Mouse (Mus musculus) layer of hippocampus, adult 8-10 months (tissue): ENCODE measurements around the gene Ankk1. TPM values are rescaled to one million over a fixed set of nuclear protein-coding genes. Genes with fewer than 3 reads are reported as not detected.

Experiments used
- DNase-seq, 2 experiments: peaks; one replicate each; pipeline ENCODE4 v3.0.0; 2022; ENCODE audit warnings: low spot score in 2 of 2
- total RNA-seq, 4 experiments: library from RNA; stranded (reverse); gene quantifications; 2 replicates each; pipeline ENCODE4 v1.2.4; 2022

Gene Ankk1
- total RNA-seq = not detected

GRCm38 (mm10) chr9:49426921-49427320 is at the start of gene Ankk1:
Gene Ankk1, minus strand, starts transcription at chr9:49427021.
- DNase-seq = no peak

DNA sequence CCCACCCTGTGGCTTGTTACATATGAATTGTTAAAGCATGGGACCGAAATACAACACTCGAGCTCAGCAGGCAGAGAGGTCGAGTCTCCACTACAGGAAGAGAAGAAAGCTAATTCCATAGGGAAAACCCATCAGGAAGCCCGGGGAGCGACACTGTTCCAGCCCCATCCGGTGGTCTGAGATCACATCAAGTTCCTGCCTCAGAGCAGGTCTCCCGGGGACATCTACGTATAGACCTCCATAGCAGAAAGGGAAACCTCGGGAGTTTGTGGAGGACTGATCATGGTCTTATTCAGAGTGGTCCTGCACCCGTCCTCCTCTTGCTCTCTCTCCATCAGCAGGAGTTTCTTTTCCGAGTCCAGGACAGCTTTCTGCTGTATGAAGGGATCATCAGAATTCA is 45.3 kb upstream of the Ankk1 start:
- no peak for DNase-seq

GRCm38 (mm10) chr9:49470946-49471345 is 44.1 kb upstream of the Ankk1 start:
- DNase-seq = peak in 1 of 2 experiments; percentile 23

- DNase-seq = no peak
Observed at GRCm38 (mm10) chr9:49470006-49470405, 43.2 kb upstream of the Ankk1 start.

- DNase-seq = no peak
Observed at GRCm38 (mm10) chr9:49456136-49456535, 29.3 kb upstream of the Ankk1 start.

DNA sequence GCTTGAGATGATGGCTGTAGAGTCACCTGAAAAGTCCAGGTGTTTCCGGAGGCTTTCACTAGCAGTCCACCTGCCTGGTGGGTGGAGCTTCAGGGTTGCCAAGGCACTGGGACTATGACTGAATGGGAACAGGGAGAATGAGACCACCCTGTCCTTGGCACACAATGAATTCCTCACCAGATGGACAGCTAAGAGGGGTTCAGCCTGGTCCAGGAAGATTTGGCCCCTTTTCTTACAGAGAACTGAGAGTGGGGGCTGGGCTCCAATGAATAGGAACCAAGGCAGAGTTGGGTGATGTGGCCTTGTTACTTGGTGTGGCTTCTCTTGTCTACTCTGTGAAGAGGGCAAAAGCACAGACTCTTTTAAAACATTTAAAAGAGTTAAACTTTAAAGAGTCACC is 25.6 kb upstream of the Ankk1 start:
- DNase-seq = no peak

DNA sequence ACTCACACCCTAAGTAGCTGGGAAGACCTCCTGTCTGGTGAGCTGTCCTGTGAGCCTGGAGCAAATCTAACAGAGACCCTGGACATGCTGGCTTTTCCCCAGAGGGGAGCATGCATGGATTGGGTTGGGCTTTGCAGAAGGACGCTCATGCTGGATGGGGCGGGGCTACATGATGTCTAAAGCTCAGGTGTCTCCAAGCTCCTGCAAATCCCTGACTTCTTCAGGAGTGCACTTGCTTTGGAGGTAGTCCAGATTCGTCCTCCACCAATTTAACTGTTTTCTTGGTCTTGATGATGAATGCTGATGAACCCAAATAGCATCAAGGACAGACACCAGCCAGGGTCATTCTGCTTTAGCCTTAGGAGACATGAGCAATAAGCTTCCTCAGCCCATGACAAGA is 23.7 kb upstream of the Ankk1 start:
- DNase-seq = no peak

DNA sequence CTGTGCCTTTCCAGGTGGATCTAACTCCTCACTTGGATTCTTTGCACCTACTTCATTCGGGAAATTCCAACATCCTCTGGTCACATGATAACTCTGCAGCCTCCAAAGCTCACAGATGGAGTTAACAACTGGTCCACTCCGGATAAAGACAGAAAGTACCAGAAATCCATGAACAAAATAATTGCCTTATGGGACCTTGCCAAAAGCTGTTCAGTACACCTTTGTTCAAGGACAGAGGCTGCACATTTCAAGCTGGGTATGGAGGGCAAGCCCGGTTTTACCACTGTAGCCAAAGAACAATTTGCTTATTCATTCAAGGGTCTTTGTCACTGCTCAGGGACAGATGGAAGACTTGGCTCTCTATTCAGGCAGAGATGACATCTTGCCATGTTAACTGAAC is 15.8 kb upstream of the Ankk1 start:
- peak; percentile 7 for DNase-seq

DNA sequence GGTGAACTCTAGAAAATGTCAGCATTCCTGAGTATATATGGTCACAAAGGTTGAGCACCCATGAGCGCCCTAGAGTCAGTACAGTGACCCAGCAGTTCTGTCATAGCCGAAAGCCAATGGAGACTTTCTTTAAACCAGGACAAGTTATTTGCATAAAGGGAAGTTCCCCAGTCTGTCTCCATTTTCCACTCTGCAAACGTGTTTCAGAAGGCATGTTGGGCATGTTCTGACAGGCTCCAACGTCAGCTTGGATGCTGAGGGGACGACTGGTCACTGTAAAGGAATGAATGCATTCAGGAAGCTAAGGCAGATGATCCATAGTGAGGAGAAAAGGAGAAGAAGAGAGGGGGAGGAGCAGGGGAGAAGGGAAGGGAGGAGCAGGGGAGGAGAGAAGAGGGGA is 657 bp upstream of the Ankk1 start:
- DNase-seq = no peak

DNA sequence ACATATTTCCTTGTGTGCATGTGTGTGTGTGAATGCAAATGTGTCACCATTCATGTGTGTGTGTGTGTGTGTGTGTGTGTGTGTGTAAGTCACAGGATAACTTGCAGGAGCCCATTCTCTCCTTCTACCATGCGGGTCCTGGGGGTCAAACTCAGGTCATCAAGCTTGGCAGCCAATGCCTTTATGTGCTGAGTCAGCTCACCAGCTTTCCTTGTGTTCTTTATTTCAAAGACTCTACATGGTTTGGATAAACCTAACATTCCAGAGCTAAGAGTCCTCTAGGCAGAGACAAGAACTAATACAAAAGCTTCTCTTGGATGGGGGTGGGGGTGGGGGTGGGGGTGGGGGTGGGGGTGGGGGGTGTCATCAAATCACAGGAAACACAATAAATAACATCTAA is 1.2 kb downstream of the Ankk1 start:
- DNase-seq = no peak

DNA sequence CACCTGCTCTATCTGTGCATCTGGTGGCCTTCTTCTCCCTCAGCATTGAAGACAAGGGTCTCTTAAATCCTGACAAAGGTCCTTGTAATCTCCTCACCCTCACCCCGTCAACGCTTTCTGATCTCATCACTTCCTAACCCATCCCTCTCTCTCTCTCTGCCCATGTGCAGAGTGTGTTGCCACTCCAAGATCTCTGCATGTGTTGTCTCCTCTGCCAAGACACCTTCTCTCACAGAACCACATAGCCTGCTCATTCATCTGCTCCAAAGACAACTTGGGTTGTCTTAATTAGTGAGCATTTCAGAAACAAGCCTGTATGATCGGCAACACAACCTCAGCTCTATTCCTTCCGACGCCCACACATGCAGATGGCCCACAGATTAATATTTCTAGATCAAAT is 3.0 kb downstream of the Ankk1 start:
- no peak for DNase-seq

GRCm38 (mm10) chr9:49410621-49411020 is 16.2 kb downstream of the Ankk1 start:
- no peak for DNase-seq

DNA sequence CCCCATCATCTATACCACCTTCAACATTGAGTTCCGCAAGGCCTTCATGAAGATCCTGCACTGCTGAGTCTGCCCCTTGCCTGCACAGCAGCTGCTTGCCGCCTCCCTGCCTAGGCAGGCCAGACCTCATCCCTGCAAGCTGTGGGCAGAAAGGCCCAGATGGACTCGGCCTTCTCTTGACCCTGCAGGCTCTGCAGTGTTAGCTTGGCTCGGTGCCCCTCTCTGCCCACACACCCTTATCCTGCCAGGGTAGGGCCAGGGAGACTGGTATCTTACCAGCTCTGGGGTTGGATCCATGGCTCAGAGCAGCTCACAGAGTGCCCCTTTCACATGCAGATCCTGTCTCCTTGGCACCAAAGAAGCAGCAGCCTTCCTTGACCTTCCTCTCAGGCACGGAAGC is 19.8 kb downstream of the Ankk1 start:
- no peak for DNase-seq

DNA sequence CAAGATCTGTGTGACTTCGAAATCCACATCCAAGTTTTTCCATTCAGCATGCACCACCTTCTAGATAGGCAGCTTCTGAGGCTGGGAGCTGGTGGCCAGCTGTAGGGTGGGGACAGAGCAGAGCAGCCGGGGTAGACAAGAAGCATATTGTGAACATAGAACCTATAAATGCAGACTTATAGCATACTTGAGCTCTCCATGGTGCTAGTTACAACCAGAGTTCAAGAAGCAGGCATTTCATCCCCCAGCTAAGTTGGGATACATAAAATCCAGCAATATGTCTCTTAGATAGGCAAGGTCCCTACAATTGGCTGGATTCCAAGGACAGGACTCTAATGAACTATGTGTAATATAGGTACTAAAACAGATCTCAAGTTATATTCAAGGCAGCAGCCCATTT is 23.1 kb downstream of the Ankk1 start:
- no peak for DNase-seq

- DNase-seq = no peak
Observed at GRCm38 (mm10) chr9:49396006-49396405, 30.8 kb downstream of the Ankk1 start.

GRCm38 (mm10) chr9:49392242-49392641 is 34.6 kb downstream of the Ankk1 start:
- DNase-seq = no peak

GRCm38 (mm10) chr9:49386119-49386518 is 40.7 kb downstream of the Ankk1 start:
- DNase-seq = no peak

GRCm38 (mm10) chr9:49385301-49385700 is 41.5 kb downstream of the Ankk1 start:
- no peak for DNase-seq

- no peak for DNase-seq
Observed at GRCm38 (mm10) chr9:49384855-49385254, 42.0 kb downstream of the Ankk1 start.

DNA sequence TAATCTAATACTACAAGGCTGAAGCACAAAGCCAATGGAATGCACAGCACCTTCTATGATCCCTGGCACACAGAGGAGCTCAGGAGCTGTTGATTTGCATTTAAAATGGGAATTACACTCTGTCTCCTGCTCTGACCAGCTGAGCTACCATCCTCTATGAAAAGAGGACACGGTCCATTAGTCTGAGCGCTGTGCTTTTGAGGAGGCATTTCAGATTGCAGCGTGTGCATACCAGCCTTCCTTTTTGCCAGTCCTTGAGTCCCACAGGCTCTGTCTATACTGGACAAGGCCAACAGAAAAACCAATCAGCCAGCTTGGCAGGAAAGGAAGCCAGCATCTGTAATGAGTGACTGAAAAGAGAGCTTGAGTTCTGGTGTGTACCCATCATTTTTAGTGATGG is 42.8 kb downstream of the Ankk1 start:
- DNase-seq = no peak

DNA sequence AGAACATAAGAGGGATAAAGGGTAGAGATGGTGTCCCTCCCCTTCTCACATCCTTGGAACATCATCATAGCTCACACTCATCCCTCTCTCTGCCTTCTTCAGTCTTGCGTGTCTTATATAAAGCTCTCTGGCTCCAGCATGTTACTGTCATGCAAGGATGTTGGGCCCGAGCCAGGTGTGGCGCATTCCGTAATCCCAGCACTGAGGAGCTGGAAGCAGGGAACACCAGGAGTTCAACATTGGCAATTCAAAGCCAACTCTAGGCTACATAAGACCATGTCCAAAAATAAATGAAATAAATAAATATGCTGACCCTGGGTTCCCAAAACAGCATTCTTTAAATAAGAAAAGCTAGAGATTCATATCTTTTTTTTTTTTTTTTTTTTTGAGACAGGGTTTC is 46.9 kb downstream of the Ankk1 start:
- no peak for DNase-seq

DNA sequence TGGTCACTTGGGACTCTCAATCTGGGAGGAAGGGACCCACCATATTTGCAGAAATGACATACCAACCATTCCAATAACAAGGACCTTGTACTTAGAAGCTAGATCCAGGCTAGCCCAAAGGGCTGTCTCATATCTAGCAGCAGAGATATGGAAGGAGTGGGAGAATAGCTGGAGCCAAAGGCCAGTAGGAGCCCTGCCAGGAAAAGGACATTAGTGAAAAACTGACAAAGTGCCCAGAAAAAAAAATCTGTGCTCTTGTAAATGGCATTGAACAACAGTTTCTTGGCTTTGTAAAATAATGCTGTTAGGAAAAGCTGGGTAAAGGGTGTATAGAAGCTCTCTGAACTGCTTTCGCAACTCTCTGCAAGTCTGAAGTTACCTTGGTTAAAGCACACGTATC is 52.9 kb downstream of the Ankk1 start:
- no peak for DNase-seq

GRCm38 (mm10) chr9:49365763-49366162 is 61.1 kb downstream of the Ankk1 start:
- no peak for DNase-seq
